Mouse (Mus musculus) heart, embryonic 13.5 days (tissue): ENCODE data around the gene Klk6. TPM values are rescaled to one million over a fixed set of nuclear protein-coding genes. Genes with fewer than 3 reads are reported as not detected.

Experiments
- ATAC-seq: fragments of 200-750 bp; cut with Nextera tagmentation; 2 replicates; pipeline ENCODE4 v1.8.0; 2017; ENCODE audit warnings: moderate TSS enrichment; ENCODE audit not compliant: insufficient number of reproducible peaks, low FRiP score, low TSS enrichment; ENCODE audit errors: extremely low read depth
- H3K27ac ChIP-seq: fragments of 300-500 bp; sonication (generic); replicated peaks from 2 replicates; pipeline ENCODE4 v1.5.1; 2015; ENCODE audit warnings: moderate library complexity, mild to moderate bottlenecking, inconsistent platforms
- H3K27me3 ChIP-seq: fragments of 300-500 bp; sonication (generic); replicated peaks from 2 replicates; pipeline ENCODE4 v1.6.1; 2015; ENCODE audit warnings: mild to moderate bottlenecking, inconsistent platforms
- H3K36me3 ChIP-seq: fragments of 300-500 bp; sonication (generic); 2 replicates; pipeline ENCODE4 v1.6.1; 2015; ENCODE audit warnings: mild to moderate bottlenecking, inconsistent platforms
- H3K4me1 ChIP-seq: fragments of 300-500 bp; sonication (generic); 2 replicates; pipeline ENCODE4 v1.6.1; 2015; ENCODE audit warnings: inconsistent platforms
- H3K4me2 ChIP-seq: fragments of 300-500 bp; sonication (generic); 2 replicates; pipeline ENCODE4 v1.6.1; 2015; ENCODE audit warnings: inconsistent platforms, mild to moderate bottlenecking, moderate library complexity
- H3K4me3 ChIP-seq: fragments of 300-500 bp; sonication (generic); 2 replicates; pipeline ENCODE4 v1.5.1; 2015; ENCODE audit warnings: moderate library complexity, mild to moderate bottlenecking, inconsistent platforms
- H3K9ac ChIP-seq: fragments of 300-500 bp; sonication (generic); 2 replicates; pipeline ENCODE4 v1.6.1; 2015; ENCODE audit warnings: inconsistent platforms, mild to moderate bottlenecking, moderate library complexity
- H3K9me3 ChIP-seq: fragments of 300-500 bp; sonication (generic); 2 replicates; pipeline ENCODE4 v1.6.1; 2016; ENCODE audit warnings: inconsistent platforms
- WGBS: fragments of 180-500 bp; shearing (Covaris S2); methylation state at CpG from one replicate; pipeline ENCODE4 v1.1.7; 2015; ENCODE audit warnings: mixed read lengths; 5-methylcytosine and 5-hydroxymethylcytosine counted together
- polyA plus RNA-seq: library from polyadenylated mRNA; unstranded; fragments of >200 nt; fragmentation: Nextera tagmentation; extraction: Ambion mirVana; gene quantifications from 2 replicates; pipeline ENCODE4 v1.2.1, GENCODE M21; 2015

Klk6 gene
- polyA plus RNA-seq, 1 experiment from 2014 or later: not detected

- Histone ChIP-seq H3K36me3 (no peaks in the 10 kb centered on the region), H3K27ac (no peak overlapping the region), H3K4me2 (no peak overlapping the region), H3K4me3 (no peak overlapping the region), H3K9me3 (no peaks in the 10 kb centered on the region), H3K27me3 (no peaks in the 10 kb centered on the region), H3K9ac (no peak overlapping the region), H3K4me1 (no peaks in the 10 kb centered on the region)
- no peak for ATAC-seq
- 71% methylated on average over 4 of the region's 4 CpGs for WGBS
Observed at GRCm38 (mm10) chr7:43827706-43828105, 3.4 kb downstream of the Klk6 start.

- Histone ChIP-seq H3K4me2 (no peak overlapping the region), H3K4me1 (no peaks in the 10 kb centered on the region), H3K9ac (no peak overlapping the region), H3K27ac (no peak overlapping the region), H3K9me3 (no peaks in the 10 kb centered on the region), H3K27me3 (no peaks in the 10 kb centered on the region), H3K36me3 (no peaks in the 10 kb centered on the region), H3K4me3 (no peak overlapping the region)
- 83% methylated on average over 8 of the region's 8 CpGs for WGBS
- ATAC-seq: no peak
Observed at GRCm38 (mm10) chr7:43829006-43829405, 4.7 kb downstream of the Klk6 start.

- Histone ChIP-seq H3K4me3 (no peak within 1 kb of the TSS), H3K27ac (no peak within 1 kb of the TSS), H3K27me3 (no peaks in the 10 kb centered on the region), H3K9ac (no peak within 1 kb of the TSS), H3K4me1 (no peaks in the 10 kb centered on the region), H3K4me2 (no peak within 1 kb of the TSS), H3K9me3 (peaks cover 3% of the 10 kb centered on the region; the same call in 1 of the 2 replicates), H3K36me3 (no peaks in the 10 kb centered on the region)
- no peak for ATAC-seq
- 24% methylated on average over 3 of the region's 3 CpGs for WGBS
Observed at GRCm38 (mm10) chr7:43841701-43842100, 17.4 kb downstream of the Klk6 start, which contains the start of gene Klk5. Klk5 (plus strand) TSS chr7:43841971.

GRCm38 (mm10) chr7:43843801-43844200, 19.5 kb downstream of the Klk6 start:
- no peaks in the 10 kb centered on the region for H3K27me3 ChIP-seq
- no peak overlapping the region for H3K27ac ChIP-seq
- WGBS: 83% methylated on average over 4 of the region's 4 CpGs
- ATAC-seq: no peak
- H3K9me3 ChIP-seq: 0 out of 2 replicates have a peak, but pooled peaks cover under 1% of the 10 kb centered on the region
- no peak overlapping the region for H3K9ac ChIP-seq
- H3K4me2 ChIP-seq: no peak overlapping the region
- no peaks in the 10 kb centered on the region for H3K36me3 ChIP-seq
- H3K4me3 ChIP-seq: no peak overlapping the region
- no peaks in the 10 kb centered on the region for H3K4me1 ChIP-seq

- no peak overlapping the region for H3K4me3 ChIP-seq
- H3K27me3 ChIP-seq: no peaks in the 10 kb centered on the region
- H3K9ac ChIP-seq: no peak overlapping the region
- H3K36me3 ChIP-seq: no peaks in the 10 kb centered on the region
- no peak for ATAC-seq
- no peaks in the 10 kb centered on the region for H3K9me3 ChIP-seq
- H3K4me2 ChIP-seq: no peak overlapping the region
- H3K4me1 ChIP-seq: no peaks in the 10 kb centered on the region
- WGBS: 75% methylated on average over 6 of the region's 6 CpGs
- no peak overlapping the region for H3K27ac ChIP-seq
Observed at GRCm38 (mm10) chr7:43851616-43852015, 27.3 kb downstream of the Klk6 start.

- H3K9ac ChIP-seq: no peak overlapping the region
- H3K4me1 ChIP-seq: no peaks in the 10 kb centered on the region
- ATAC-seq: no peak
- H3K4me3 ChIP-seq: no peak overlapping the region
- 72% methylated on average over 9 of the region's 9 CpGs for WGBS
- H3K9me3 ChIP-seq: no peaks in the 10 kb centered on the region
- H3K27me3 ChIP-seq: no peaks in the 10 kb centered on the region
- no peak overlapping the region for H3K27ac ChIP-seq
- no peak overlapping the region for H3K4me2 ChIP-seq
- H3K36me3 ChIP-seq: no peaks in the 10 kb centered on the region
Observed at GRCm38 (mm10) chr7:43854642-43855380, 30.5 kb downstream of the Klk6 start.

GRCm38 (mm10) chr7:43855709-43856108, 31.4 kb downstream of the Klk6 start:
- ATAC-seq: no peak
- 37% methylated on average over 3 of the region's 3 CpGs for WGBS

GRCm38 (mm10) chr7:43856307-43856706, 32.0 kb downstream of the Klk6 start:
- WGBS: 65% methylated on average over 7 of the region's 7 CpGs
- H3K4me3 ChIP-seq: no peak overlapping the region
- no peaks in the 10 kb centered on the region for H3K36me3 ChIP-seq
- peak overlapping the region; percentile 28; the same call in 1 of the 2 replicates for H3K27ac ChIP-seq
- no peak overlapping the region for H3K4me2 ChIP-seq
- no peaks in the 10 kb centered on the region for H3K4me1 ChIP-seq
- no peaks in the 10 kb centered on the region for H3K9me3 ChIP-seq
- no peaks in the 10 kb centered on the region for H3K27me3 ChIP-seq
- ATAC-seq: no peak
- H3K9ac ChIP-seq: no peak overlapping the region

More at GRCm38 (mm10) chr7:43855709-43856108, 31.4 kb downstream of the Klk6 start:
- Histone ChIP-seq H3K27me3 (no peaks in the 10 kb centered on the region), H3K9me3 (no peaks in the 10 kb centered on the region), H3K27ac (no peak overlapping the region), H3K4me3 (no peak overlapping the region), H3K9ac (no peak overlapping the region), H3K4me1 (no peaks in the 10 kb centered on the region), H3K36me3 (no peaks in the 10 kb centered on the region), H3K4me2 (no peak overlapping the region)

- Histone ChIP-seq H3K4me1 (no peaks in the 10 kb centered on the region), H3K27me3 (no peaks in the 10 kb centered on the region), H3K27ac (no peak overlapping the region), H3K9ac (no peak overlapping the region), H3K36me3 (no peaks in the 10 kb centered on the region), H3K9me3 (no peaks in the 10 kb centered on the region), H3K4me2 (no peak overlapping the region), H3K4me3 (no peak overlapping the region)
- no peak for ATAC-seq
- 83% methylated on average over 12 of the region's 12 CpGs for WGBS
Observed at GRCm38 (mm10) chr7:43857501-43857900, 33.2 kb downstream of the Klk6 start.

GRCm38 (mm10) chr7:43860411-43860810, 36.1 kb downstream of the Klk6 start:
- no peaks in the 10 kb centered on the region for H3K36me3 ChIP-seq
- no peak for ATAC-seq
- H3K27ac ChIP-seq: no peak overlapping the region
- H3K4me1 ChIP-seq: no peaks in the 10 kb centered on the region
- no peak overlapping the region for H3K4me3 ChIP-seq
- no peak overlapping the region for H3K9ac ChIP-seq
- H3K27me3 ChIP-seq: no peaks in the 10 kb centered on the region
- H3K4me2 ChIP-seq: no peak overlapping the region
- WGBS: 73% methylated on average over 8 of the region's 8 CpGs
- H3K9me3 ChIP-seq: no peaks in the 10 kb centered on the region

- Histone ChIP-seq H3K9me3 (no peaks in the 10 kb centered on the region), H3K27me3 (peaks cover 26% of the 10 kb centered on the region), H3K4me3 (no peak overlapping the region), H3K4me1 (no peaks in the 10 kb centered on the region), H3K9ac (no peak overlapping the region), H3K36me3 (no peaks in the 10 kb centered on the region), H3K4me2 (no peak overlapping the region), H3K27ac (no peak overlapping the region)
- ATAC-seq: no peak
- 5% methylated on average over 10 of the region's 10 CpGs for WGBS
Observed at GRCm38 (mm10) chr7:43873237-43873636, 48.9 kb downstream of the Klk6 start.

- H3K4me2 ChIP-seq: no peak overlapping the region
- no peak overlapping the region for H3K9ac ChIP-seq
- peaks cover 26% of the 10 kb centered on the region for H3K27me3 ChIP-seq
- no peak overlapping the region for H3K4me3 ChIP-seq
- no peaks in the 10 kb centered on the region for H3K36me3 ChIP-seq
- H3K9me3 ChIP-seq: no peaks in the 10 kb centered on the region
- no peak overlapping the region for H3K27ac ChIP-seq
- ATAC-seq: no peak
- 71% methylated on average over 3 of the region's 3 CpGs for WGBS
- no peaks in the 10 kb centered on the region for H3K4me1 ChIP-seq
Observed at GRCm38 (mm10) chr7:43873674-43874073, 49.4 kb downstream of the Klk6 start.
